26 mouse cellular contexts compared by ENCODE assay signal in genomic region chr15:51730106-51730505, GRCm38 (mm10).
A peak's percentile ranks its signal among the peaks of the same experiment; 100 is the strongest.
DNase-seq lines count a peak whose midpoint lies in the region; TF ChIP-seq lines count a peak whose summit lies in the region.
"Had no signal": no experiment of that assay in that cellular context is flagged by ENCODE, and none has a peak within 500 bp of the region (broad histone marks: within the 10 kb centered on the region; RNA-seq: fewer than 3 reads in every experiment).

No protein-coding gene starts in this region.

- TF ChIP-seq CTCF in thymus, adult 2 months (IDR thresholded peaks at IDR 0.05; ENCODE audit: borderline replicate concordance, control insufficient read depth, extremely low read depth, insufficient read depth, low read length, poor library complexity): no peak

- WGBS in thymus, adult 2 months: 91% methylated on average over 10 of the region's 10 CpGs

- H3ac ChIP-seq in myocyte (ENCODE audit: control insufficient read depth, insufficient read length): no peak overlapping the region

- H3K4me3 ChIP-seq in myocyte: no peak overlapping the region
- H3K4me3 ChIP-seq in thymus, adult 2 months (ENCODE audit: control insufficient read depth, insufficient read depth, low read length): no peak overlapping the region
- H3K4me3 ChIP-seq: embryonic facial prominence, embryonic 10.5 days; embryonic facial prominence, embryonic 13.5 days; erythroblast, embryonic 14.5 days; forebrain, embryonic 12.5 days; hindbrain, embryonic 12.5 days; hindbrain, embryonic 15.5 days; intestine, embryonic 15.5 days had no signal

- H3K36me3 ChIP-seq in myocyte (ENCODE audit: control insufficient read depth, insufficient read depth): no peaks in the 10 kb centered on the region
- H3K36me3 ChIP-seq in thymus, adult 2 months (ENCODE audit: control insufficient read depth, insufficient read depth, low read length): no peaks in the 10 kb centered on the region
- H3K36me3 ChIP-seq: embryonic facial prominence, embryonic 10.5 days; embryonic facial prominence, embryonic 13.5 days; forebrain, embryonic 12.5 days; G1E; hindbrain, embryonic 12.5 days; hindbrain, embryonic 15.5 days; intestine, embryonic 15.5 days had no signal

- H3K27me3 ChIP-seq in myocyte (ENCODE audit: control insufficient read depth, insufficient read depth, insufficient read length): no peaks in the 10 kb centered on the region
- H3K27me3 ChIP-seq in thymus, adult 2 months (ENCODE audit: control insufficient read depth, insufficient read depth, low read length): no peaks in the 10 kb centered on the region
- H3K27me3 ChIP-seq: embryonic facial prominence, embryonic 13.5 days; forebrain, embryonic 12.5 days; hindbrain, embryonic 12.5 days; hindbrain, embryonic 15.5 days; intestine, embryonic 15.5 days; Patski had no signal

- no peak for TF ChIP-seq POLR2A in myocyte (IDR thresholded peaks at IDR 0.05; ENCODE audit: insufficient read length, low read depth)
- TF ChIP-seq POLR2A in thymus, adult 2 months (IDR thresholded peaks at IDR 0.05; ENCODE audit: control insufficient read depth, extremely low read depth, insufficient read depth, low read length, poor library complexity): no peak

- peak overlapping the region; percentile 52 for H3K4me2 ChIP-seq in myocyte (ENCODE audit: low read depth)
- H3K4me2 ChIP-seq: embryonic facial prominence, embryonic 13.5 days; forebrain, embryonic 12.5 days; heart, embryonic 11.5 days; hindbrain, embryonic 12.5 days; hindbrain, embryonic 15.5 days; intestine, embryonic 15.5 days had no signal

- no peak overlapping the region for H3K27ac ChIP-seq in thymus, adult 2 months (ENCODE audit: control insufficient read depth, insufficient read depth, low read length)
- H3K27ac ChIP-seq: forebrain, embryonic 12.5 days; hindbrain, embryonic 12.5 days; hindbrain, embryonic 15.5 days; intestine, embryonic 15.5 days had no signal

- H3K4me1 ChIP-seq in thymus, adult 2 months (replicated peaks; ENCODE audit: control insufficient read depth, insufficient read depth, low read length): no peaks in the 10 kb centered on the region; the same call in 1 of the 2 replicates
- H3K4me1 ChIP-seq: embryonic facial prominence, embryonic 10.5 days; forebrain, embryonic 12.5 days; hindbrain, embryonic 12.5 days; hindbrain, embryonic 15.5 days; intestine, embryonic 15.5 days had no signal

- no peaks in the 10 kb centered on the region for H3K79me2 ChIP-seq in myocyte (ENCODE audit: control insufficient read depth, insufficient read depth)

- peak; percentile 69 for DNase-seq in CD4-positive helper T cell, adult 2 months (ENCODE audit: low read depth, low spot score)
- peak; percentile 53 for DNase-seq in ES-CJ7 (ENCODE audit: low read depth, low spot score)
- peak; percentile 29 for DNase-seq in WW6 (ENCODE audit: low read depth, low spot score)
- DNase-seq in thymus, adult 2 months: no peak
- DNase-seq in layer of hippocampus, postnatal 10 days (ENCODE audit: low spot score in 2 of 2): no peak
- DNase-seq in ovary, postnatal 14 days (ENCODE audit: low spot score): no peak
- DNase-seq: cerebellum, adult 11 months; cerebellum, adult 2 months; cerebellum, adult 9-11 months; cerebellum, postnatal 25 days; embryo, embryonic 11 days; forebrain, postnatal 0 days; gastrocnemius, postnatal 25 days; kidney, adult 11 months; kidney, adult 8-10 months had no signal

TF ChIP-seq in myocyte, 11 proteins besides CTCF, POLR2A, EP300 and RAD21:
- TF ChIP-seq E2F4 (IDR thresholded peaks at IDR 0.05; ENCODE audit: insufficient read depth) (no peak), REST (IDR thresholded peaks at IDR 0.05; ENCODE audit: insufficient read depth, insufficient read length) (no peak)

Comparison
In these comparisons a context has a peak if more than half of its experiments do, and no peak if none do; other contexts are left out.
1. DNase-seq: peak in CD4-positive helper T cell, adult 2 months (single experiment), ES-CJ7 (single experiment) and WW6 (single experiment); none in thymus, adult 2 months (single experiment), layer of hippocampus, postnatal 10 days (0 of 2) and ovary, postnatal 14 days (single experiment).